Mouse (Mus musculus): ENCODE measurements around the gene Cs.

- no peak for TF ChIP-seq CTCF (IDR thresholded peaks at IDR 0.05; ENCODE audit: control insufficient read depth, insufficient read depth, low read length)
- TF ChIP-seq POLR2A (IDR thresholded peaks at IDR 0.05; ENCODE audit: borderline replicate concordance, control insufficient read depth, low read depth, low read length): no peak
Observed at GRCm38 (mm10) chr10:128403931-128404330, 66.4 kb downstream of the Cs start.

All from bone marrow, adult 2 months (tissue).